Mouse (Mus musculus): ENCODE data around the gene 4933407L21Rik. TPM values are rescaled to one million over a fixed set of nuclear protein-coding genes. Genes with fewer than 3 reads are reported as not detected.

Gene 4933407L21Rik
- polyA plus RNA-seq, 1 experiment from 2014 or later: 0.85 TPM

DNA sequence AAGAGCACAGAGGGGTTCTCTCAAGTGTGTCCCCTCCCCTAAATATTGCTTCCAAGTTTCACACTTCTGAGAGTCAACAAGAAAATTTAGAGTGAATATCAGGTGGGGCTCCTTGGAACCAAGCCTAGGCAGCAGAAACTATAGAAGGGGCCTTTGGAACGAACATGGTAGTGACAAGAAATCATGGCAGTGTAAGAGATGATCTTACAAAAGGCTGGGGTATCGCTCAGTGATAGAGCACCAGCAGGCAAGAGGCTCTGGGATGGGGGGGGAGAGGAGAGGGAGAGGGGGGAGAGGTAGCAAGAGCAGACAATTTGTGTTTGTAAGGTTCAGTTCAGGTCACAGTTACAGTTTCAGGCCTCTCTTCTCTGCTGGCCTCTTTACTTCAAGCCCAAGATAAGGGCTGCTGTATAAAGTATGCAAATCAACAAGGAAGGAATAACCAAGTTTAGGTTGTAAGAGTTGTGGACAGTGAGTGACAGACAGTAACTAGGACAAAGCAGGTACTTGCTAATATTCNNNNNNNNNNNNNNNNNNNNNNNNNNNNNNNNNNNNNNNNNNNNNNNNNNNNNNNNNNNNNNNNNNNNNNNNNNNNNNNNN is 20.9 kb downstream of the 4933407L21Rik start:
- Histone ChIP-seq H3K4me1 (ENCODE audit: control insufficient read depth, insufficient read depth, low read length) (no peaks in the 10 kb centered on the region), H3K36me3 (ENCODE audit: control insufficient read depth, insufficient read depth, low read length) (no peaks in the 10 kb centered on the region), H3K4me2 (replicated peaks; ENCODE audit: low read depth, low read length) (no peak overlapping the region), H3K9ac (ENCODE audit: low read depth, low read length) (no peak overlapping the region), H3K9me3 (ENCODE audit: control insufficient read depth, low read length) (no peaks in the 10 kb centered on the region; the same call in 1 of the 2 replicates), H3K4me3 (ENCODE audit: low read length) (no peak overlapping the region), H3K27me3 (ENCODE audit: control insufficient read depth, insufficient read depth, low read length) (no peaks in the 10 kb centered on the region), H3K27ac (ENCODE audit: low read depth, low read length) (no peak overlapping the region)
- ATAC-seq (ENCODE audit: low FRiP score, low TSS enrichment): no peak
- 94% methylated on average over 2 of the region's 2 CpGs for WGBS

DNA sequence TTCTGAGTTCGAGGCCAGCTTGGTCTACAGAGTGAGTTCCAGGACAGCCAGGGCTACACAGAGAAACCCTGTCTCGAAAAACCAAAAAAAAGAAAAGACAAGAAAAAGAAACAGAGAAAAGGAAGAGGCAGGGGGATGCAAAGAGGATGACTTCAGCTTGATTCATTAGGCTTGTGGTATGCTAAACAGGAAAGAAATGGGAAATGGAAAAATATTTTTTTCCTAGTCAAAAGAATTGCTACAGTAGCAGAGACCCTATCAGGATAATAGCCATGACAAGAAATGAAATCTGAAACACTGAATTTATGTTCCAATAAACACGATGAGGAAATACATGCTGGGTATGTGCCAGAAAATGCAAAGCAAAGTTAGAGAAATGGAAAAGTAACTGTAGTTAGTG is 26.9 kb downstream of the 4933407L21Rik start:
- Histone ChIP-seq H3K27ac (ENCODE audit: low read depth, low read length) (no peak overlapping the region), H3K4me1 (ENCODE audit: control insufficient read depth, insufficient read depth, low read length) (no peaks in the 10 kb centered on the region), H3K36me3 (ENCODE audit: control insufficient read depth, insufficient read depth, low read length) (no peaks in the 10 kb centered on the region), H3K27me3 (ENCODE audit: control insufficient read depth, insufficient read depth, low read length) (no peaks in the 10 kb centered on the region), H3K4me2 (replicated peaks; ENCODE audit: low read depth, low read length) (no peak overlapping the region), H3K9me3 (ENCODE audit: control insufficient read depth, low read length) (no peaks in the 10 kb centered on the region), H3K9ac (ENCODE audit: low read depth, low read length) (no peak overlapping the region), H3K4me3 (ENCODE audit: low read length) (no peak overlapping the region)
- no peak for ATAC-seq (ENCODE audit: low FRiP score, low TSS enrichment)
- 62% methylated on average over 3 of the region's 3 CpGs for WGBS

DNA sequence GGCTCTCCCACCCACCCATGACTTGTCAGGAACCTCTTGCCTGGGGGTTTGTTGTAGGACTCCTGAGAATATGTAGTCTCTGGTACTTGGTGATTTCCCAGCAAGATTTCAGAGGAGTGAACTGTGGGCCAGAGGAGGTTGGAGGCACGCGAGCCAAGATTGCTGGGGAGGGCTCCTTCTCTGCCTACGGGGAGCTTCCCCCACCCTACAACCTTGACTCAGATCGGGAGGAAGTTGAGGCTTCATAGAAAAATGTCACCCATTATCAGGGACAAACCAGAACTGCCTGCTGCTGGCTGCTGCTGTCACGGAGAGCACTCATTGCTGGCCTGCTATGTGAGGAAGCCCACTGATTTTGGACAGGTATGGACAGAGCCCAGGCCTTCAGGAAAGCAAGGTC is 29.0 kb downstream of the 4933407L21Rik start:
- H3K36me3 ChIP-seq (ENCODE audit: control insufficient read depth, insufficient read depth, low read length): no peaks in the 10 kb centered on the region
- no peak overlapping the region for H3K27ac ChIP-seq (ENCODE audit: low read depth, low read length)
- no peak overlapping the region for H3K4me3 ChIP-seq (ENCODE audit: low read length)
- no peak overlapping the region for H3K4me2 ChIP-seq (replicated peaks; ENCODE audit: low read depth, low read length)
- ATAC-seq (ENCODE audit: low FRiP score, low TSS enrichment): no peak
- no peak overlapping the region for H3K9ac ChIP-seq (ENCODE audit: low read depth, low read length)
- H3K4me1 ChIP-seq (ENCODE audit: control insufficient read depth, insufficient read depth, low read length): no peaks in the 10 kb centered on the region
- H3K27me3 ChIP-seq (ENCODE audit: control insufficient read depth, insufficient read depth, low read length): no peaks in the 10 kb centered on the region
- no peaks in the 10 kb centered on the region for H3K9me3 ChIP-seq (ENCODE audit: control insufficient read depth, low read length)
- WGBS: 76% methylated on average over 5 of the region's 5 CpGs

DNA sequence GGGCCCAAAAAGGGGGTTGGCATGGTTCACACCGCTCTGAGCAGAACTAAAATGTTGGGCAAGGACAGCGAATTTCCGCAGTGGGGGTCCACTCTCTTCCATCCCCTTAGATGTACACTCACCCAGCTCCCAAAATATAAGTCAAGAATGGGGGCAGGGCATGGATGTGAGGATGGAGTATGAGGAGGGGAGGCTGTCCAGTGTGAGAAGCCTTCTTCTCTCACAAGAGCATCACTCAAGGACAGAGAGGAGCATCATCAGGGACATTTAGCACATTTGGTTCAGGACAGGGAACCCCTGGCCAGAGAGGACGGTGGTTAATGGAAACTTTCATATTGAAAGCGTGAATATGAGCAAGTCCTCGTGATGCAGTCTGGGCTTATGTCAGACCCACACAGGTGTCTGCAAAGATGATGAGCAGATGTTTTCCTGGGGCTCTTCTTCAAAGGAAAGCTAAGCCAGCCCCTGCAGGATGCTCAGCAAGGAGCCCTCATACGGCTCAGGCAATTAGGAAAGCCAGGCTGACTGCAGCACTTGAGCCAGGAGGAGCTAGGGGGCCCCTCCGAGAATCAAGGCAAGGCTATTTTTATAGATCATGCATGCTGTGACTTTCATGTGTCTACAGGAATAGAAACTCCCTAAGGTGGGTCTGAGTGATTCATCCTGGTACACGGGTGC is 29.8 kb downstream of the 4933407L21Rik start:
- 59% methylated on average over 9 of the region's 9 CpGs for WGBS
- no peaks in the 10 kb centered on the region for H3K27me3 ChIP-seq (ENCODE audit: control insufficient read depth, insufficient read depth, low read length)
- no peak overlapping the region for H3K9ac ChIP-seq (ENCODE audit: low read depth, low read length)
- no peaks in the 10 kb centered on the region for H3K9me3 ChIP-seq (ENCODE audit: control insufficient read depth, low read length)
- H3K27ac ChIP-seq (ENCODE audit: low read depth, low read length): no peak overlapping the region
- H3K4me1 ChIP-seq (ENCODE audit: control insufficient read depth, insufficient read depth, low read length): no peaks in the 10 kb centered on the region
- ATAC-seq (ENCODE audit: low FRiP score, low TSS enrichment): no peak
- no peak overlapping the region for H3K4me3 ChIP-seq (ENCODE audit: low read length)
- H3K4me2 ChIP-seq (replicated peaks; ENCODE audit: low read depth, low read length): no peak overlapping the region
- H3K36me3 ChIP-seq (ENCODE audit: control insufficient read depth, insufficient read depth, low read length): no peaks in the 10 kb centered on the region

DNA sequence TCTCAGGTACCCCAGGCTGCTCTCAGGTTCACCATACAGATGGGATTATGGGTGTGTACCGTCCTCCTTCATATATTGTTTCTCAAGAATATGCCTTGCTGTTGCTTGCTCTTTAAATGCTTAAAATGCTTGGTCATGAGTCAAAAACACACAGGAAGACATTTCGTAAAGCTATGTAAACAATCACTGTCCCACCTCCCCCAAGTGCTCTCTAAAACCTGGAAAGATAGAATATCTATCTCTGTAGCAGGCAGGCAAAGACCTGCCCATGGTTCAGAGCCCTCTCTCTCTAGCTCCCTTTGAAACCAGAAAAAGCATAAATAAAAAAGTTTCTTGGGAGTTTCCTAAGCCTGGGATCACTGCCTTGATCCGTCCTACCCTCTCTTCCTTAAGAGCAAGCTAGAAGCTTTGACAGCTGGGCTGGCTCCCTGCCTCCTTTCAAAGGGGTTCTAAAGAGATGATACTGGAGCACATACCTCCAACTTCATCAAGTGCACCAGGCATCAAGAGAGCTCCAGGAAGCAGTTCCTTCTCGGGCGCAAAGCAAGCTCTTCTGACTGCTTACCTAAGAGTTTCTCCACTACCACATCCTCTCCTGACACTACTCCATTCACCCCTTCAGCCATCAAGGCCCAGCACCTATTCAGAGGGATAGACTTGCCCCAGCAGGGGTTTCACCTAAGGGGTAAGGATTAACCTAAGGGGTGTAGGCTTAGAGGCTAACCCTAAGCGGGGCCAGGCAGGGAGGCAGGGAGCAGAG is 31.0 kb downstream of the 4933407L21Rik start:
- Histone ChIP-seq H3K36me3 (ENCODE audit: control insufficient read depth, insufficient read depth, low read length) (no peaks in the 10 kb centered on the region), H3K4me1 (ENCODE audit: control insufficient read depth, insufficient read depth, low read length) (no peaks in the 10 kb centered on the region), H3K9ac (ENCODE audit: low read depth, low read length) (no peak overlapping the region), H3K9me3 (ENCODE audit: control insufficient read depth, low read length) (no peaks in the 10 kb centered on the region), H3K4me3 (ENCODE audit: low read length) (no peak overlapping the region), H3K4me2 (replicated peaks; ENCODE audit: low read depth, low read length) (no peak overlapping the region), H3K27ac (ENCODE audit: low read depth, low read length) (no peak overlapping the region), H3K27me3 (ENCODE audit: control insufficient read depth, insufficient read depth, low read length) (no peaks in the 10 kb centered on the region)
- 67% methylated on average over 6 of the region's 6 CpGs for WGBS
- ATAC-seq (ENCODE audit: low FRiP score, low TSS enrichment): no peak

DNA sequence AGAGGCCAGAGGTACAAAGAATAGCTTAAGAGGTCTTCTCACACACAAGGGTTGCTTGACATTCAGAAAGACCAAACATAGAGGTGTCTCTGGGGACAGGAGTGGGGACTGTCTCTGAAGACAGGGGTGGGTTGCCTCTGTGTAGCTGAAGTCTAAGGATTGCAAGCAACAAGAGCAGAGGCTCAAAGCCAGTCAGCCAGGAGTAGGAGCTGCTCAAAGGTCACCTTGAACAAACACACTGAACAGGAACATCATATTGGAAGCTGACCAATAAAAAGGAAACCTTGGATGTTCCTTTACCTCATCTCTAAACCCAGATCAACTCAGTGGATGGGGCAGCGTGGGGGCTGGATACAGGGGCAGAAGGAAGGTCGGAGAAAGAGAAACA is 31.6 kb downstream of the 4933407L21Rik start:
- H3K36me3 ChIP-seq (ENCODE audit: control insufficient read depth, insufficient read depth, low read length): no peaks in the 10 kb centered on the region
- no peak overlapping the region for H3K27ac ChIP-seq (ENCODE audit: low read depth, low read length)
- H3K4me2 ChIP-seq (replicated peaks; ENCODE audit: low read depth, low read length): no peak overlapping the region
- H3K4me1 ChIP-seq (ENCODE audit: control insufficient read depth, insufficient read depth, low read length): no peaks in the 10 kb centered on the region
- no peak overlapping the region for H3K9ac ChIP-seq (ENCODE audit: low read depth, low read length)
- no peak for ATAC-seq (ENCODE audit: low FRiP score, low TSS enrichment)
- no peaks in the 10 kb centered on the region for H3K27me3 ChIP-seq (ENCODE audit: control insufficient read depth, insufficient read depth, low read length)
- 65% methylated on average over 2 of the region's 2 CpGs for WGBS
- H3K9me3 ChIP-seq (ENCODE audit: control insufficient read depth, low read length): no peaks in the 10 kb centered on the region
- H3K4me3 ChIP-seq (ENCODE audit: low read length): no peak overlapping the region

DNA sequence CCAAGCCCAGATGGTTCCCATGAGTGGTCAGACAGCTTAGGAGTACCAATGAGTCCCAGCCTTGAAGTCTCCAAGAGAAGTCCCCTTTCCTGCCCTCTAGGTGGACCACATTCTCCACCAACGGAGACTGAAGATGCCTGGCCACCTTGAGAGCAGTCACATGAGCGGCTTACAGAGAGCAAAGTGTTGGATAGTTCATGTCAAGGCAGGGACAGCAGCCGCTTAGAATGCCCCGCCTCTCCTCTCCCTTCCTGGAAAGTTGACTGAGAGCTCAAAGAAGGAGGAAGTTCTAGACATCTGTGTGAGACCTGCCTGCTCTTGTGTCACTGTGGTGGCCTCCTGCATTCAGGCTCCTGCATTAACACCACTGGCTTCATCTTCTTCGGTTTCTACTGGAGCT is 32.6 kb downstream of the 4933407L21Rik start, which contains the start of gene Gpr55:
Gene Gpr55, minus strand, starts transcription at position 135 of the 400 bp plus-strand sequence.
- Histone ChIP-seq H3K27me3 (ENCODE audit: control insufficient read depth, insufficient read depth, low read length) (no peaks in the 10 kb centered on the region), H3K36me3 (ENCODE audit: control insufficient read depth, insufficient read depth, low read length) (no peaks in the 10 kb centered on the region), H3K4me1 (ENCODE audit: control insufficient read depth, insufficient read depth, low read length) (no peaks in the 10 kb centered on the region), H3K9ac (ENCODE audit: low read depth, low read length) (no peak within 1 kb of the TSS), H3K4me3 (ENCODE audit: low read length) (no peak within 1 kb of the TSS), H3K4me2 (replicated peaks; ENCODE audit: low read depth, low read length) (no peak within 1 kb of the TSS), H3K9me3 (ENCODE audit: control insufficient read depth, low read length) (no peaks in the 10 kb centered on the region), H3K27ac (ENCODE audit: low read depth, low read length) (no peak within 1 kb of the TSS)
- ATAC-seq (ENCODE audit: low FRiP score, low TSS enrichment): no peak
- 84% methylated on average over 5 of the region's 5 CpGs for WGBS

DNA sequence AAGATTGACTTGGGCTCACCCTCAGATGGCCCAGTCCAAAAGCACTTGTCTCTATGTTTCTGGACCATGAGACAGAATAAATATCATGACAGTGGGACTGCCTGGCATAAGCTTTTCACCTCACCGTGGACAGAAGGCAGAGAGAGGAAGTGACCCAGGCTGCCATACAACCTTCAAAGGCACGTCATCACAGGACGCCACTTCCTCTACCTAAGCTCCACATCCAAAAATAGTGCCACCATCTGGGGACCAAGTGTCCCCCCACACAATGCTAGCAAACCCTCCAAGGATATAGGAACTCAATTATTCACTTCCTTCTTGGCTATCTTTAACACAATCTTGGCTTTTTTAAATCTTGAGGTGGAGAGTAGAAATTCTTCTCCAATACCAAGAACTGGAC is 33.8 kb downstream of the 4933407L21Rik start:
- WGBS: 73% methylated on average over 3 of the region's 3 CpGs
- H3K9me3 ChIP-seq (ENCODE audit: control insufficient read depth, low read length): no peaks in the 10 kb centered on the region

DNA sequence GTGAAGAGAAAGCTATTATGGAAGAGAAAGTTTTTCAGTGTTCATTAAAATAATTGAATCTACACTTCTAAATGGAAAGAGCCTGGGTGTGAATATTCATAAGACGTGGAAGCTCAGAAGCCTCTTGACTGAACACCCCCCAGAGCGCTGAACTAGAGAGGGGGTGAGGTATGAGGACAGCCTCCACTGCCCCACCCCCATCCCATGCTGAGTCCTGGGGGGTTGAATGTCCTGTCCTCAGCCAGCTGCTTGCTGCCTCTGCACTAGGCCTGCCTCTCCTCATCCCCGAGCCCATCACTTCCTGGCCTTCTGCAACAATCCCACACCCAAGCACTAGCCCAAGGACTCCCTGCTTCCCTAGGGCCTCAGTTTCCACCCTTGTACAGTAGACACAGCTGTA is 37.6 kb downstream of the 4933407L21Rik start:
- Histone ChIP-seq H3K27ac (ENCODE audit: low read depth, low read length) (no peak overlapping the region), H3K9ac (ENCODE audit: low read depth, low read length) (no peak overlapping the region), H3K27me3 (ENCODE audit: control insufficient read depth, insufficient read depth, low read length) (no peaks in the 10 kb centered on the region), H3K4me1 (ENCODE audit: control insufficient read depth, insufficient read depth, low read length) (no peaks in the 10 kb centered on the region), H3K4me2 (replicated peaks; ENCODE audit: low read depth, low read length) (no peak overlapping the region), H3K36me3 (ENCODE audit: control insufficient read depth, insufficient read depth, low read length) (no peaks in the 10 kb centered on the region), H3K4me3 (ENCODE audit: low read length) (no peak overlapping the region), H3K9me3 (ENCODE audit: control insufficient read depth, low read length) (no peaks in the 10 kb centered on the region)
- 77% methylated on average over 3 of the region's 3 CpGs for WGBS
- ATAC-seq (ENCODE audit: low FRiP score, low TSS enrichment): no peak

More for the DNA sequence above, 33.8 kb downstream of the 4933407L21Rik start:
- H3K4me2 ChIP-seq (replicated peaks; ENCODE audit: low read depth, low read length): no peak overlapping the region
- ATAC-seq (ENCODE audit: low FRiP score, low TSS enrichment): no peak
- H3K9ac ChIP-seq (ENCODE audit: low read depth, low read length): no peak overlapping the region
- H3K27ac ChIP-seq (ENCODE audit: low read depth, low read length): no peak overlapping the region
- H3K36me3 ChIP-seq (ENCODE audit: control insufficient read depth, insufficient read depth, low read length): no peaks in the 10 kb centered on the region
- no peaks in the 10 kb centered on the region for H3K27me3 ChIP-seq (ENCODE audit: control insufficient read depth, insufficient read depth, low read length)
- no peak overlapping the region for H3K4me3 ChIP-seq (ENCODE audit: low read length)
- no peaks in the 10 kb centered on the region for H3K4me1 ChIP-seq (ENCODE audit: control insufficient read depth, insufficient read depth, low read length)

All from kidney, embryonic 14.5 days (tissue).